Mouse (Mus musculus) heart, embryonic 12.5 days (tissue): ENCODE data around the gene Pdhx. TPM values are rescaled to one million over a fixed set of nuclear protein-coding genes. Genes with fewer than 3 reads are reported as not detected.

ENCODE experiments used
- ATAC-seq: fragments of 200-750 bp; cut with Nextera tagmentation; 2 replicates; pipeline ENCODE4 v1.8.0; 2017; ENCODE audit warnings: moderate TSS enrichment, moderate library complexity; ENCODE audit not compliant: insufficient number of reproducible peaks, low FRiP score
- H3K27ac ChIP-seq: fragments of 300-500 bp; sonication (generic); 2 replicates; pipeline ENCODE4 v1.5.1; 2016; ENCODE audit warnings: mild to moderate bottlenecking, moderate library complexity; ENCODE audit not compliant: poor library complexity, severe bottlenecking
- H3K27me3 ChIP-seq: fragments of 300-500 bp; sonication (generic); replicated peaks from 2 replicates; pipeline ENCODE4 v1.6.1; 2016; ENCODE audit warnings: mild to moderate bottlenecking, moderate library complexity
- H3K36me3 ChIP-seq: fragments of 300-500 bp; sonication (generic); 2 replicates; pipeline ENCODE4 v1.6.1; 2016; ENCODE audit warnings: mild to moderate bottlenecking, moderate library complexity
- H3K4me1 ChIP-seq: fragments of 300-500 bp; sonication (generic); replicated peaks from 2 replicates; pipeline ENCODE4 v1.6.1; 2016; ENCODE audit warnings: mild to moderate bottlenecking
- H3K4me2 ChIP-seq: fragments of 300-500 bp; sonication (generic); 2 replicates; pipeline ENCODE4 v1.6.1; 2016; ENCODE audit warnings: mild to moderate bottlenecking, moderate library complexity
- H3K4me3 ChIP-seq: fragments of 300-500 bp; sonication (generic); 2 replicates; pipeline ENCODE4 v1.5.1; 2016; ENCODE audit warnings: mild to moderate bottlenecking
- H3K9ac ChIP-seq: fragments of 300-500 bp; sonication (generic); 2 replicates; pipeline ENCODE4 v1.6.1; 2016; ENCODE audit warnings: mild to moderate bottlenecking, moderate library complexity
- H3K9me3 ChIP-seq: fragments of 300-500 bp; sonication (generic); replicated peaks from 2 replicates; pipeline ENCODE4 v1.6.1; 2016; ENCODE audit warnings: mild to moderate bottlenecking, moderate library complexity
- whole genome bisulfite sequencing: fragments of 180-500 bp; shearing (Covaris S2); methylation state at CpG from one replicate; pipeline ENCODE4 v1.1.7; 2016; 5-methylcytosine and 5-hydroxymethylcytosine counted together
- polyA plus RNA-seq: library from polyadenylated mRNA; unstranded; fragments of >200 nt; fragmentation: Nextera tagmentation; extraction: Ambion mirVana; gene quantifications from 2 replicates; pipeline ENCODE4 v1.2.1, GENCODE M21; 2016

Pdhx gene
- polyA plus RNA-seq, 1 experiment from 2014 or later, result 53.6 TPM

- 56% methylated on average over 10 of the region's 10 CpGs for WGBS
- Histone ChIP-seq H3K4me1 (peaks cover 15% of the 10 kb centered on the region), H3K27ac (no peak overlapping the region; the same call in 1 of the 2 replicates), H3K4me3 (no peak overlapping the region), H3K36me3 (peaks cover 24% of the 10 kb centered on the region), H3K9me3 (0 out of 2 replicates have a peak, but pooled peaks cover 2% of the 10 kb centered on the region), H3K27me3 (no peaks in the 10 kb centered on the region), H3K4me2 (0 out of 2 replicates have a peak overlapping the region, but pooled peaks have one; percentile 5), H3K9ac (no peak overlapping the region)
- no peak; the same call in 1 of the 2 replicates for ATAC-seq
These were observed 12.3 kb upstream of the Pdhx start for GRCm38 (mm10) chr2:103085633-103086032.

DNA sequence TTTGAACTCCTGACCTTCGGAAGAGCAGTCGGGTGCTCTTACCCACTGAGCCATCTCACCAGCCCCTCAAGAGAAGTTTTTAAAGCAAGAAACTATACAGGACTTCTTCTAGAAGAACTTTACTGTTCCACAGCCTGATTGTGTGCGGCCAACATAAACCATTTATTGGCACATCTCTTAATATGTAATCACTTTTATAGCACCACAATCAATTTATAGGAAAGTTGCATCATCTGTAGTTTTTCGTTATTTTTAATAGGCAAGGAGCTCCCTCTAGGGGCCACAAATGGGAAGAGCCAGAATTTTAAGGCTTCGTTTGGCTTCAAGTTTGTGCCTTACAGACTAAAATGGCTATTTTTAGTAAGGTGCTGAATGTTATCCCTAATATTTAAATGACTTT is 11.1 kb upstream of the Pdhx start:
- no peak overlapping the region for H3K27ac ChIP-seq
- H3K4me3 ChIP-seq, result no peak overlapping the region
- H3K27me3 ChIP-seq, result no peaks in the 10 kb centered on the region
- peaks cover 21% of the 10 kb centered on the region for H3K36me3 ChIP-seq
- no peak for ATAC-seq
- 51% methylated on average over 5 of the region's 5 CpGs for WGBS
- peaks cover 15% of the 10 kb centered on the region for H3K4me1 ChIP-seq
- no peak overlapping the region for H3K9ac ChIP-seq
- 0 out of 2 replicates have a peak, but pooled peaks cover 2% of the 10 kb centered on the region for H3K9me3 ChIP-seq
- H3K4me2 ChIP-seq, result no peak overlapping the region

DNA sequence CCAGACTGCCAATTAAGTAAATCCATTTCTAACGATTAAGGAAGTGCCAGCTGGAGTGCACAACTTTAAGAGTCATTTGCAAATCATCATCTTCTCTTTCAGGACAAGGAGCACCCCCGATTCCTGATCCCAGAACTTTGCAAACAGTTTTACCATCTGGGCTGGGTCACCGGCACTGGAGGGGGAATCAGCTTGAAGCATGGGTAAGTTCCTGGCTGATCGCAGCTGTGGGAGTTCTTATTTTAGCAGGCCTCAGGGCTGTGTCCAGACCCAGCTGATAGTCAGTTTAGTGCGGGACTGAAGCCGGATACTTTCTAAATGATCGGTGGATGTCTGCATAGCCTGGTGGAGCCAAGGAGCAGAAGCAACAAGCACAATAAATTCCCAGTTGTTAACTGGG is 9.5 kb upstream of the Pdhx start:
- WGBS, result 42% methylated on average over 7 of the region's 7 CpGs

GRCm38 (mm10) chr2:103081706-103082105 is 8.4 kb upstream of the Pdhx start:
- Histone ChIP-seq H3K27ac (no peak overlapping the region), H3K36me3 (peaks cover 8% of the 10 kb centered on the region), H3K4me2 (no peak overlapping the region), H3K9ac (no peak overlapping the region), H3K9me3 (no peaks in the 10 kb centered on the region), H3K4me3 (no peak overlapping the region), H3K27me3 (no peaks in the 10 kb centered on the region), H3K4me1 (peaks cover 15% of the 10 kb centered on the region)
- ATAC-seq, result no peak
- WGBS, result 73% methylated on average over 5 of the region's 5 CpGs

More for the DNA sequence above, 9.5 kb upstream of the Pdhx start:
- Histone ChIP-seq H3K27ac (no peak overlapping the region), H3K4me1 (peaks cover 15% of the 10 kb centered on the region), H3K36me3 (peaks cover 8% of the 10 kb centered on the region), H3K9me3 (no peaks in the 10 kb centered on the region), H3K4me3 (no peak overlapping the region), H3K4me2 (no peak overlapping the region), H3K27me3 (no peaks in the 10 kb centered on the region), H3K9ac (peak overlapping the region; percentile 55)
- ATAC-seq, result no peak

DNA sequence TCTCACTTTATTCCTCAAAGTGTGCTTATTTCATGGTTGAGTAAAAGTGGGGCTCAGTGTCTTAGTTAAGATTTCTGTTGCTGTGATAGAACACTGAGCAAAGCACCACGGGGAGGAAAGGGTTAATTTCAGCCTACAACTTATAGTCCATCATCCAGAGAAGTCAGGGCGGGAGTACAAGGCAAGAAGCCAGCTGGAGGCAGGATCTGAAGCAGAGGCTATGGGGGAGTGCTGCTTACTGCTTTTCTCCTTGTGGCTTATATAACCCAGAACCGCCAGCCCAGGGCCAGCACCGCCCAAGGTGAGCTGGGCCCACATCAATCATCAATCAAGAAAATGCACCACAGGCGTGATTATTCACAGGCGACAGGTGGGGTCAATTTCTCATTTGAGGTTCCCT is 7.8 kb upstream of the Pdhx start:
- Histone ChIP-seq H3K9me3 (no peaks in the 10 kb centered on the region), H3K4me2 (no peak overlapping the region), H3K4me3 (no peak overlapping the region), H3K36me3 (peaks cover 8% of the 10 kb centered on the region), H3K4me1 (peaks cover 15% of the 10 kb centered on the region), H3K27me3 (no peaks in the 10 kb centered on the region), H3K9ac (no peak overlapping the region), H3K27ac (no peak overlapping the region)
- ATAC-seq, result no peak
- 73% methylated on average over 6 of the region's 6 CpGs for WGBS

DNA sequence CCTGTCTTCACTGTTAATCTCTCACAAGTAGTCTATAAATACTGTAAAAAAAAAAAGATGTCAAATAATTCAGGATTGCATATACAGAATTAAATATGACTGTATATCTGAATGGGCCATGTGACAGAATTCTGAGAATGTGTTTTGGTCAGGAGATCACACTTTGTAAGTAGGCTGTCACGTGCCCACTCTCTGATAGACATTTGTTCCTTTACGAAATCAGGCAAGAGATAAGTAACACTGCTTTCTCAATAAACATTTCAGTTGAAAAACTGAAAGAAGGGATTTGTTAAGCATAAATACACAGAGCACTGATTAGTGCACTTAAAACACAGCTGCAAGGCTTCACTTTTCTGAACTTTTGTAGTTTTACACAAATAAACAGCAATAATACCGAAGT is 2.7 kb downstream of the Pdhx start:
- 41% methylated on average over 3 of the region's 3 CpGs for WGBS
- no peak overlapping the region for H3K27ac ChIP-seq
- peaks cover 25% of the 10 kb centered on the region for H3K4me1 ChIP-seq
- ATAC-seq, result no peak
- no peak overlapping the region for H3K4me3 ChIP-seq
- no peak overlapping the region for H3K4me2 ChIP-seq
- H3K9ac ChIP-seq, result no peak overlapping the region
- no peaks in the 10 kb centered on the region for H3K27me3 ChIP-seq
- no peaks in the 10 kb centered on the region for H3K9me3 ChIP-seq
- 0 out of 2 replicates have a peak, but pooled peaks cover 2% of the 10 kb centered on the region for H3K36me3 ChIP-seq

GRCm38 (mm10) chr2:103069752-103070405 is 3.4 kb downstream of the Pdhx start:
- Histone ChIP-seq H3K9ac (no peak overlapping the region), H3K4me1 (peaks cover 25% of the 10 kb centered on the region), H3K27ac (no peak overlapping the region), H3K9me3 (no peaks in the 10 kb centered on the region), H3K4me3 (no peak overlapping the region), H3K36me3 (0 out of 2 replicates have a peak, but pooled peaks cover 2% of the 10 kb centered on the region), H3K4me2 (no peak overlapping the region), H3K27me3 (no peaks in the 10 kb centered on the region)
- ATAC-seq, result no peak
- WGBS, result 91% methylated on average over 5 of the region's 5 CpGs

GRCm38 (mm10) chr2:103068602-103069001 is 4.7 kb downstream of the Pdhx start:
- Histone ChIP-seq H3K4me1 (peaks cover 25% of the 10 kb centered on the region), H3K27ac (no peak overlapping the region), H3K4me3 (no peak overlapping the region), H3K9me3 (no peaks in the 10 kb centered on the region), H3K36me3 (0 out of 2 replicates have a peak, but pooled peaks cover 2% of the 10 kb centered on the region), H3K9ac (no peak overlapping the region), H3K4me2 (no peak overlapping the region), H3K27me3 (no peaks in the 10 kb centered on the region)
- 57% methylated on average over 1 of the region's 1 CpGs for WGBS
- ATAC-seq, result no peak

GRCm38 (mm10) chr2:103067552-103068207 is 5.6 kb downstream of the Pdhx start:
- Histone ChIP-seq H3K9ac (no peak overlapping the region), H3K9me3 (no peaks in the 10 kb centered on the region), H3K4me3 (no peak overlapping the region), H3K4me1 (peaks cover 29% of the 10 kb centered on the region), H3K27ac (no peak overlapping the region), H3K36me3 (0 out of 2 replicates have a peak, but pooled peaks cover 2% of the 10 kb centered on the region), H3K27me3 (no peaks in the 10 kb centered on the region), H3K4me2 (no peak overlapping the region)
- 88% methylated on average over 2 of the region's 2 CpGs for WGBS
- no peak for ATAC-seq

DNA sequence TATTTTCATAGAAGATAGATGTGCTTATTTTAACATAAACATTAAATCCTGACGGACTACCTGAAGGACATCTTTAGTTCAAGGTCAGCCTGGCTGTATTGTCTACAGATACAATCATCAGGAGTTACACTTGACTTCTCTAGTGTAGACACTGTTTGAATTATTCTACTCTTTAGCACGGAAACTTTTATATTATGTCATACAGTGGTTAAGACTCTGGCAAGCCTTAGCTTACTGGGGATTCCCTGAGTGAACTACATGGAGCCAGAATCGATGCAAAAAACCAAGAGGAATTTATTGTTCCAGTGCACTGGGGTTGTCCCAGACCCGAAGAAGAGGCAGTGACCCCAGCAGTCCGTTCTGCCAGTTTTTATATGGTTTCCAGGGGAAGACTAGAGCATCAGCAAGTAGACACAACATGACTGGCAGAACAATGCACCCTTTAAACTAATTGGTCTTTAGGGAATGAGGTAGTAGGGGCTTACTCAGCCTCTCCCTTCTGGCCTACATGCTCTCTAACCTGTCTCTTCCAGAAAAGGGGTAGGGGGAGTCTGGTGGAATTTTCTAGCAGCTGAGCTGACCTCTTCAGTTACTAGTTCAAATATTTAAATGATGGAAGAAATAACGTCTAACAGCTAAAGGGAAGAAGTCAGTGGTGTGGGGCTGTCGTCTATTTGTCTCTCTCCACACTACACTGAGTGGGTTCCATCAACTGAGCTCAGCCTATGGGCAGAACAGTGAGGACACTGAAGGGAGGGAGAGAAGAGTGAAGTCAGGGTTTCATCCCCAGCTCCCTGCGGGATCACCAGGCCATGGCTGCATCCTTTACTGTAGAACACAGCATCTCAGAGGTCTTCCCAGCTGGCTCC is 6.4 kb downstream of the Pdhx start:
- Histone ChIP-seq H3K4me3 (no peak overlapping the region), H3K27ac (no peak overlapping the region), H3K27me3 (no peaks in the 10 kb centered on the region), H3K4me2 (no peak overlapping the region), H3K9ac (no peak overlapping the region), H3K4me1 (peaks cover 24% of the 10 kb centered on the region), H3K9me3 (no peaks in the 10 kb centered on the region), H3K36me3 (0 out of 2 replicates have a peak, but pooled peaks cover 2% of the 10 kb centered on the region)
- WGBS, result 79% methylated on average over 8 of the region's 8 CpGs
- ATAC-seq, result no peak

- peaks cover 11% of the 10 kb centered on the region for H3K4me1 ChIP-seq
- H3K4me3 ChIP-seq, result no peak overlapping the region
- no peak overlapping the region for H3K9ac ChIP-seq
- ATAC-seq, result no peak
- no peaks in the 10 kb centered on the region for H3K9me3 ChIP-seq
- WGBS, result 33% methylated on average over 3 of the region's 3 CpGs
- no peak overlapping the region for H3K4me2 ChIP-seq
- H3K36me3 ChIP-seq, result 0 out of 2 replicates have a peak, but pooled peaks cover 2% of the 10 kb centered on the region
- H3K27ac ChIP-seq, result no peak overlapping the region
- no peaks in the 10 kb centered on the region for H3K27me3 ChIP-seq
These were observed 10.4 kb downstream of the Pdhx start for GRCm38 (mm10) chr2:103062865-103063264.
